Comparison of ENCODE assay signal across 7 mouse cellular contexts in genomic region chr19:50677903-50678896, GRCm38 (mm10). TPM values are rescaled to one million over a fixed set of nuclear protein-coding genes. Genes with fewer than 3 reads are reported as not detected.
A peak's percentile ranks its signal among the peaks of the same experiment; 100 is the strongest.
DNase-seq lines count a peak whose midpoint lies in the region; ATAC-seq and TF ChIP-seq lines count a peak whose summit lies in the region.

TSS of gene Sorcs1 (minus strand) at chr19:50678646.

- no peaks in the 10 kb centered on the region for H3K9me3 ChIP-seq in hindbrain, postnatal 0 days (ENCODE audit: low read length)
- H3K9me3 ChIP-seq in midbrain, postnatal 0 days (ENCODE audit: low read length): no peaks in the 10 kb centered on the region

- peak within 1 kb of the TSS; percentile 89 for H3K4me3 ChIP-seq in hindbrain, postnatal 0 days (ENCODE audit: low read length)
- peak within 1 kb of the TSS; percentile 71 for H3K4me3 ChIP-seq in midbrain, postnatal 0 days (ENCODE audit: low read depth, low read length)

- H3K36me3 ChIP-seq in hindbrain, postnatal 0 days (ENCODE audit: insufficient read depth, low read length): no peaks in the 10 kb centered on the region
- no peaks in the 10 kb centered on the region for H3K36me3 ChIP-seq in midbrain, postnatal 0 days (ENCODE audit: insufficient read depth, low read length)

- DNase-seq in adrenal gland, adult 8-10 months: peak; percentile 1
- DNase-seq in cerebellum, adult 9-11 months: peak; percentile 37
- peak; percentile 8 to 62 for DNase-seq in frontal cortex, adult 2 months (ENCODE audit: extremely low spot score in 1 of 2, low spot score in 1 of 2)
- DNase-seq in hindbrain, postnatal 0 days (ENCODE audit: low spot score): peak; percentile 86
- DNase-seq in left cerebral cortex, postnatal 14 days (ENCODE audit: low spot score in 2 of 2): peak; percentile 39 to 62
- DNase-seq in midbrain, postnatal 0 days (ENCODE audit: low spot score): peak; percentile 64
- DNase-seq in testis, postnatal 14 days (ENCODE audit: low spot score): peak; percentile 6

- H3K4me2 ChIP-seq in hindbrain, postnatal 0 days (ENCODE audit: low read depth, low read length): peak within 1 kb of the TSS; percentile 95
- H3K4me2 ChIP-seq in midbrain, postnatal 0 days (ENCODE audit: low read depth, low read length, poor library complexity, severe bottlenecking): peak within 1 kb of the TSS; percentile 92

- peak; percentile 93 for ATAC-seq in hindbrain, postnatal 0 days
- peak; percentile 90 for ATAC-seq in midbrain, postnatal 0 days (ENCODE audit: low FRiP score)

- H3K4me1 ChIP-seq in hindbrain, postnatal 0 days (ENCODE audit: insufficient read depth, low read length): no peaks in the 10 kb centered on the region
- H3K4me1 ChIP-seq in midbrain, postnatal 0 days (ENCODE audit: insufficient read depth, low read length): no peaks in the 10 kb centered on the region

- under 1% methylated on average over 72 of the region's 102 CpGs for WGBS in hindbrain, postnatal 0 days
- WGBS in midbrain, postnatal 0 days: under 1% methylated on average over 68 of the region's 102 CpGs

- no peaks in the 10 kb centered on the region for H3K27me3 ChIP-seq in hindbrain, postnatal 0 days (ENCODE audit: insufficient read depth, low read length)
- H3K27me3 ChIP-seq in midbrain, postnatal 0 days (ENCODE audit: insufficient read depth, low read length): no peaks in the 10 kb centered on the region

- H3K27ac ChIP-seq in hindbrain, postnatal 0 days: peak within 1 kb of the TSS; percentile 74
- peak within 1 kb of the TSS; percentile 38; the same call in 1 of the 2 replicates for H3K27ac ChIP-seq in midbrain, postnatal 0 days (ENCODE audit: low read depth, low read length)

- TF ChIP-seq CTCF in hindbrain, postnatal 0 days (IDR thresholded peaks at IDR 0.05; ENCODE audit: low read depth): no peak
- peak; percentile 9; the same call in 1 of the 2 replicates for TF ChIP-seq CTCF in midbrain, postnatal 0 days (IDR thresholded peaks at IDR 0.05)

- intact Hi-C loops in left cerebral cortex, postnatal 14 days (cut with DNase I): loop anchor here (10.0 kb wide), 1 partner anchor 313 kb away; no protein-coding TSS in a partner anchor

- H3K9ac ChIP-seq in hindbrain, postnatal 0 days (replicated peaks; ENCODE audit: low read length): peak within 1 kb of the TSS; percentile 64
- H3K9ac ChIP-seq in midbrain, postnatal 0 days (replicated peaks; ENCODE audit: low read length, poor library complexity, severe bottlenecking): peak within 1 kb of the TSS; percentile 64

RNA-seq across cellular contexts. Expression of gene Sorcs1, which starts in this region (rescaled TPM):
- total RNA-seq in adrenal gland, adult 8-10 months (2022): under 1 TPM; 0.23 to 0.52 (median 0.44) TPM
- 11.4 and 12.1 TPM in 2 replicates for polyA plus RNA-seq in frontal cortex, adult 2 months (2012; rRNA removed)
- total RNA-seq in hindbrain, postnatal 0 days (2014; rRNA removed): 26.3 and 26.7 TPM in 2 replicates
- polyA plus RNA-seq in hindbrain, postnatal 0 days (2015; fragmentation: Nextera tagmentation; extraction: Ambion mirVana): 15.5 and 15.7 TPM in 2 replicates
- 10 to 100 TPM; 39.2 to 48.1 TPM for total RNA-seq in left cerebral cortex, postnatal 14 days (2021)
- 29.2 and 32.8 TPM in 2 replicates for total RNA-seq in midbrain, postnatal 0 days (2014; rRNA removed)
- 13.8 and 15.0 TPM in 2 replicates for polyA plus RNA-seq in midbrain, postnatal 0 days (2015; fragmentation: Nextera tagmentation; extraction: Ambion mirVana)

Comparison
In these comparisons a context has a peak if more than half of its experiments do, and no peak if none do; other contexts are left out.
1. Peak in every context shown above with its lines: DNase-seq, ATAC-seq, H3K4me3 ChIP-seq and H3K27ac ChIP-seq.
2. RNA of gene Sorcs1 (total RNA-seq): 39.2 to 48.1 TPM in left cerebral cortex, postnatal 14 days, 29.2 to 32.8 TPM in midbrain, postnatal 0 days and 26.3 to 26.7 TPM in hindbrain, postnatal 0 days; 0.23 to 0.52 TPM in adrenal gland, adult 8-10 months; every median in the first group is over 10 times any median in the second.
3. Peak in DNase-seq in adrenal gland, adult 8-10 months; RNA of the gene not detected or under 1 TPM.
4. DNase-seq: peak in every context shown above with its lines; median percentile 86 in hindbrain, postnatal 0 days; 64 in midbrain, postnatal 0 days; 50 in left cerebral cortex, postnatal 14 days; 37 in cerebellum, adult 9-11 months; 35 in frontal cortex, adult 2 months; 6 in testis, postnatal 14 days; 1 in adrenal gland, adult 8-10 months.